Mouse (Mus musculus) cerebellum, adult 11 months (tissue): ENCODE measurements around the gene Ccpg1os.

ENCODE experiments used
- DNase-seq: peaks from one replicate; pipeline ENCODE4 v3.0.0; 2022

Gene Ccpg1os

GRCm38 (mm10) chr9:72985250-72986220 lies at the start of gene Ccpg1os, which contains the start of gene Ccpg1:
TSS of gene Ccpg1os (minus strand) at chr9:72985382.
TSS of gene Ccpg1 (plus strand) at chr9:72985429.
- DNase-seq: peak; percentile 97

- no peak for DNase-seq
Observed at GRCm38 (mm10) chr9:73033406-73033805, 48.2 kb upstream of the Ccpg1os start.

- peak; percentile 55 for DNase-seq
Observed at GRCm38 (mm10) chr9:73031421-73031820, 46.2 kb upstream of the Ccpg1os start.

- DNase-seq: no peak
Observed at GRCm38 (mm10) chr9:73030443-73030842, 45.3 kb upstream of the Ccpg1os start.

- DNase-seq: no peak
Observed at GRCm38 (mm10) chr9:73025818-73026636, 40.8 kb upstream of the Ccpg1os start.

GRCm38 (mm10) chr9:73020566-73021097 lies 35.5 kb upstream of the Ccpg1os start:
- DNase-seq: no peak

GRCm38 (mm10) chr9:73019841-73020240 lies 34.7 kb upstream of the Ccpg1os start:
- DNase-seq: peak; percentile 45

- no peak for DNase-seq
Observed at GRCm38 (mm10) chr9:73014724-73015123, 29.5 kb upstream of the Ccpg1os start.

GRCm38 (mm10) chr9:73012629-73013028 lies 27.4 kb upstream of the Ccpg1os start:
- no peak for DNase-seq

- no peak for DNase-seq
Observed at GRCm38 (mm10) chr9:73008384-73008783, 23.2 kb upstream of the Ccpg1os start.

- DNase-seq: no peak
Observed at GRCm38 (mm10) chr9:73006175-73006574, 21.0 kb upstream of the Ccpg1os start.

GRCm38 (mm10) chr9:73005106-73005505 lies 19.9 kb upstream of the Ccpg1os start:
- no peak for DNase-seq

- DNase-seq: no peak
Observed at GRCm38 (mm10) chr9:73004076-73004475, 18.9 kb upstream of the Ccpg1os start.

- DNase-seq: no peak
Observed at GRCm38 (mm10) chr9:73002177-73002576, 17.0 kb upstream of the Ccpg1os start.

- DNase-seq: no peak
Observed at GRCm38 (mm10) chr9:73001314-73002011, 16.3 kb upstream of the Ccpg1os start.

- no peak for DNase-seq
Observed at GRCm38 (mm10) chr9:73000487-73000886, 15.3 kb upstream of the Ccpg1os start.

- no peak for DNase-seq
Observed at GRCm38 (mm10) chr9:72996806-72997205, 11.6 kb upstream of the Ccpg1os start.

- DNase-seq: no peak
Observed at GRCm38 (mm10) chr9:72996167-72996566, 11.0 kb upstream of the Ccpg1os start.

- DNase-seq: no peak
Observed at GRCm38 (mm10) chr9:72992576-72992975, 7.4 kb upstream of the Ccpg1os start.

GRCm38 (mm10) chr9:72991420-72991819 lies 6.2 kb upstream of the Ccpg1os start:
- no peak for DNase-seq

GRCm38 (mm10) chr9:72988706-72989105 lies 3.5 kb upstream of the Ccpg1os start:
- DNase-seq: no peak

- no peak for DNase-seq
Observed at GRCm38 (mm10) chr9:72987703-72988102, 2.5 kb upstream of the Ccpg1os start.

- DNase-seq: no peak
Observed at GRCm38 (mm10) chr9:72983066-72983465, 2.1 kb downstream of the Ccpg1os start.
